Mouse (Mus musculus): ENCODE measurements around the gene Dapk2. TPM values are rescaled to one million over a fixed set of nuclear protein-coding genes. Genes with fewer than 3 reads are reported as not detected.

Dapk2 gene
- total RNA-seq, 2 experiments from 2014 or later: 0.61 to 1.4 TPM

- no peak for DNase-seq (ENCODE audit: extremely low spot score in 1 of 2, low spot score in 1 of 2)
Observed at GRCm38 (mm10) chr9:66304320-66305090, 146.5 kb downstream of the Dapk2 start.

- DNase-seq (ENCODE audit: extremely low spot score in 1 of 2, low spot score in 1 of 2): peak; percentile 42 to 51
Observed at GRCm38 (mm10) chr9:66305121-66306112, 147.4 kb downstream of the Dapk2 start.

DNA sequence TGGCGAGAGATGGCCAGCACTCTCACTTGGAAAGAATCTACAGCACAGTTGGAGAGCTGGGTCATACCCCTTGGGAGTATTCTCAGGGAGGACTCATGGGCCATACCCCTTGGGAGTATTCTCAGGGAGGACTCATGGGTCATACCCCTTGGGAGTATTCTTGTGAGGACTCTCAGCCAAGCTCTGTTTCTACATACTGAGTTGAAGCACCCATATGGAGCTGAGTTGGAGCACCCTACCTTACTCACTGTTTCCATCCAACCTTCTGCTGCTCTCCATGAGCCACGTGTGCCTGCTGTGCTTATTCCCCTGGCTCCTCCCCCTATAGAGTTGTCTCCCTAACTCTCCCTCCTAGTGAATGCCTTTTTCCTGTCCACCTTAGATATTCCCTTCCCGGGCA lies 148.4 kb downstream of the Dapk2 start:
- DNase-seq (ENCODE audit: extremely low spot score in 1 of 2, low spot score in 1 of 2): no peak

DNA sequence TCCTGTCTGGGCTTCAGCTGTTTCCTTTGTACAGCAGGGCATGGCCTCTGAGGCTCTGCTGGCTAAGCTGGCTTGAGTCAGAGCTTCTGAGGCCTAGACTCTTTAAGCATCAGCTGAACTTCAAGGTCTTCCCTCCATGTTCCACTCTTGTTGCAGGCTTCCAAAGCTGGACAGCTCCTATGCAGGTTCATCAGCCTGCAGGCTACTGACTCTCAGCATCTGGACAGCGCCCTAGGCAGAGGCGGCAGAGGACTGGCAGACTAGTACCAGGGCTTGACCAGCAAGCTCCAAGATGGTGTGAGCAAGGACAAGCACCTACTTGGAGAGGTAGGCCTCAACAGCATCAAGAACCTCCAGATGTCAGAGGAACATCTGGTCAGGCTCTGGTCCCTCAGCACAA lies 149.3 kb downstream of the Dapk2 start:
- DNase-seq (ENCODE audit: extremely low spot score in 1 of 2, low spot score in 1 of 2): no peak

DNA sequence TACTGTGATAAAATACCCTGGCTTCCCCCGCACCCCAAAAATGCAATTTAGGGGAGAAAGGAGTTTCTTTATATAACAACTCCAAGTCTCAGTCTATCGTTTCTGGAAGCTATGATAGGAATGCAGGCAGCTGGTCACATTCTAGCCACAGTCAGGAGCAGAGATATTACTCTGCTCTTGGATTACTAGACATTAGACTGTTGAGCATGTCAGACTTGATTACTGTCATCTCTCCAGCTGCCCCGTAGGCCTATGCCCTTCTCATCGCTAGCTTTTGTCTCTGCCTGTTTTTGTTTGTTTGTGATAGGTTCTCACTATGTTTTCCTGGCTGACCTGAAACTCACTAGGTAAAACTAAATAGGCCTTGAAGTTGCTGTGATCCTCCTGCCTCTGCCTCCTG lies 150.7 kb downstream of the Dapk2 start:
- no peak for DNase-seq (ENCODE audit: extremely low spot score in 1 of 2, low spot score in 1 of 2)

DNA sequence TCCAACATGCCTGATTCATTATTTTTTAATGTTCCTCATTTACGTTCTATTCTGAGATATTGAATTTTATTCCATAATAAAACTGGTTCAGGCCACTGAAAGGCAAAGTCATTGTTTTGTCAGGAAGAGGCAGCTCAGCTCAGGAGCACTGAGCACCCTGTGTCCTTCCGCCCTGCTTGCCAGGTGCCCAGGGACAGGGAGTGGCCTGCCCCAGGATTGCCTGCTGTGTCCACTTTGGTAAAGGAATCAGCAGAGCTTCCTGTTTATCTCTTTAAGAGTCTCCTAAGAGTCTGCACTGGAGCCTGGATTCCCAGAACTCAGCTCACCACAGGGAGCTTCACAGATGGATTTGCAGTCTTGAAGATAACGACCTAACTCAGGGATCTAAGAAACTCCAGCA lies 153.4 kb downstream of the Dapk2 start:
- DNase-seq (ENCODE audit: extremely low spot score in 1 of 2, low spot score in 1 of 2): no peak

DNA sequence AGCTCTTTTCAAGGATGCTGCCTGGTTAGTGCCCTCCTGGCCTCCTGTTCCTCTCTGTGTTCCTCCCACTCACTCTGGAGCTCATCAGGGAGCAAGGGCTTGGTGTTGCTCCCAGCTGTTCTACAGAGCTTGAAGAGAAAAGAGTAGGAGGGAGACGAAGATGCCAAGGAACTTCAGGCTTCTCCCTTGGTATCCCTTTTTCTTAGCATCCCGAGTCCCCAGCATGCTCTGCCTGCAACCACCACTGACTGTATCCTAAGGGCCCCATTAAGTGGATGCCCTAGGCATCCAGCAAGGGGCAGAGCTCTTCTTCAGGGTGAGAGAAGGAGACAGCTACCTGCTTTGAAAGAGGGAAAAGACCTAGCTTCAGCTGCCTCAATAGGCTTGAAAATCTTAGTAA lies 158.6 kb downstream of the Dapk2 start:
- DNase-seq (ENCODE audit: extremely low spot score in 1 of 2, low spot score in 1 of 2): no peak

Other genes with a start within 250 kb of the Dapk2 start
- 10 to 100 TPM; 36.3 to 38.3 TPM for gene Trip4, start 249.4 kb upstream of the Dapk2 start, total RNA-seq (2021)
- 10 to 100 TPM; 34.2 to 46.4 TPM for gene Csnk1g1, start 249.3 kb upstream of the Dapk2 start, total RNA-seq (2021)
- 100 to 1,000 TPM; 229 to 238 TPM for gene Ppib, start 98.0 kb upstream of the Dapk2 start, total RNA-seq (2021)
- gene Snx22, start 88.5 kb upstream of the Dapk2 start, total RNA-seq (2021): 1 to 10 TPM; 4.9 to 6.3 TPM
- 10 to 100 TPM; 73.8 to 87.8 TPM for gene Snx1, start 31.6 kb upstream of the Dapk2 start, total RNA-seq (2021)
- gene Ciao2a, start 31.6 kb upstream of the Dapk2 start, total RNA-seq (2021): 10 to 100 TPM; 23.6 to 29.3 TPM
- 100 to 1,000 TPM in 1 of 2 experiments, 10 to 100 TPM in 1; 95.4 to 121 TPM for gene Herc1, start 192.2 kb downstream of the Dapk2 start, total RNA-seq (2021)